Mouse (Mus musculus): ENCODE data around the gene Plce1. TPM values are rescaled to one million over a fixed set of nuclear protein-coding genes. Genes with fewer than 3 reads are reported as not detected.
A peak's percentile ranks its signal among the peaks of the same experiment; 100 is the strongest.

Plce1 gene
- polyA plus RNA-seq, 1 experiment from 2014 or later: 3.4 TPM

- H3K9ac ChIP-seq (replicated peaks; ENCODE audit: low read length): no peak overlapping the region
- no peaks in the 10 kb centered on the region for H3K27me3 ChIP-seq (ENCODE audit: control insufficient read depth, insufficient read depth, low read length)
- ATAC-seq (replicated peaks; ENCODE audit: insufficient number of reproducible peaks, low FRiP score, low TSS enrichment, low read depth) (no peak), DNase-seq (ENCODE audit: low spot score) (no peak)
- H3K4me1 ChIP-seq (ENCODE audit: control insufficient read depth, insufficient read depth, low read length): no peaks in the 10 kb centered on the region
- H3K9me3 ChIP-seq (replicated peaks; ENCODE audit: control insufficient read depth, low read length): no peaks in the 10 kb centered on the region
- no peak overlapping the region for H3K27ac ChIP-seq (replicated peaks; ENCODE audit: low read depth, low read length)
- no peak overlapping the region for H3K4me3 ChIP-seq (ENCODE audit: low read depth, low read length)
- no peak overlapping the region for H3K4me2 ChIP-seq (ENCODE audit: low read depth, low read length)
- no peaks in the 10 kb centered on the region for H3K36me3 ChIP-seq (replicated peaks; ENCODE audit: control insufficient read depth, insufficient read depth, low read depth, low read length)
- 88% methylated on average over 7 of the region's 7 CpGs for WGBS
These were observed 25.2 kb downstream of the Plce1 start for GRCm38 (mm10) chr19:38506131-38506530.

GRCm38 (mm10) chr19:38507251-38507965 is 26.5 kb downstream of the Plce1 start:
- WGBS: 69% methylated on average over 12 of the region's 12 CpGs
- H3K4me3 ChIP-seq (ENCODE audit: low read depth, low read length): no peak overlapping the region
- H3K9me3 ChIP-seq (replicated peaks; ENCODE audit: control insufficient read depth, low read length): no peaks in the 10 kb centered on the region
- H3K27me3 ChIP-seq (ENCODE audit: control insufficient read depth, insufficient read depth, low read length): no peaks in the 10 kb centered on the region
- H3K36me3 ChIP-seq (replicated peaks; ENCODE audit: control insufficient read depth, insufficient read depth, low read depth, low read length): no peaks in the 10 kb centered on the region
- no peak overlapping the region for H3K9ac ChIP-seq (replicated peaks; ENCODE audit: low read length)
- H3K4me2 ChIP-seq (ENCODE audit: low read depth, low read length): no peak overlapping the region
- peak; percentile 45 for DNase-seq (ENCODE audit: low spot score)
- no peak overlapping the region for H3K27ac ChIP-seq (replicated peaks; ENCODE audit: low read depth, low read length)
- no peaks in the 10 kb centered on the region for H3K4me1 ChIP-seq (ENCODE audit: control insufficient read depth, insufficient read depth, low read length)
- 0 out of 2 replicates have a peak, but pooled peaks have one; percentile 52 for ATAC-seq (replicated peaks; ENCODE audit: insufficient number of reproducible peaks, low FRiP score, low TSS enrichment, low read depth)

- no peak overlapping the region for H3K9ac ChIP-seq (replicated peaks; ENCODE audit: low read length)
- 71% methylated on average over 9 of the region's 9 CpGs for WGBS
- H3K4me2 ChIP-seq (ENCODE audit: low read depth, low read length): no peak overlapping the region
- no peaks in the 10 kb centered on the region for H3K36me3 ChIP-seq (replicated peaks; ENCODE audit: control insufficient read depth, insufficient read depth, low read depth, low read length)
- H3K9me3 ChIP-seq (replicated peaks; ENCODE audit: control insufficient read depth, low read length): no peaks in the 10 kb centered on the region
- H3K27ac ChIP-seq (replicated peaks; ENCODE audit: low read depth, low read length): no peak overlapping the region
- ATAC-seq (replicated peaks; ENCODE audit: insufficient number of reproducible peaks, low FRiP score, low TSS enrichment, low read depth) (no peak), DNase-seq (ENCODE audit: low spot score) (no peak)
- no peak overlapping the region for H3K4me3 ChIP-seq (ENCODE audit: low read depth, low read length)
- no peaks in the 10 kb centered on the region for H3K4me1 ChIP-seq (ENCODE audit: control insufficient read depth, insufficient read depth, low read length)
- H3K27me3 ChIP-seq (ENCODE audit: control insufficient read depth, insufficient read depth, low read length): no peaks in the 10 kb centered on the region
These were observed 27.2 kb downstream of the Plce1 start for GRCm38 (mm10) chr19:38507966-38508625.

- DNase-seq (ENCODE audit: low spot score) (no peak), ATAC-seq (replicated peaks; ENCODE audit: insufficient number of reproducible peaks, low FRiP score, low TSS enrichment, low read depth) (no peak)
- Histone ChIP-seq H3K9ac (replicated peaks; ENCODE audit: low read length) (no peak overlapping the region), H3K4me3 (ENCODE audit: low read depth, low read length) (no peak overlapping the region), H3K27me3 (ENCODE audit: control insufficient read depth, insufficient read depth, low read length) (no peaks in the 10 kb centered on the region), H3K4me1 (ENCODE audit: control insufficient read depth, insufficient read depth, low read length) (no peaks in the 10 kb centered on the region), H3K4me2 (ENCODE audit: low read depth, low read length) (no peak overlapping the region), H3K9me3 (replicated peaks; ENCODE audit: control insufficient read depth, low read length) (no peaks in the 10 kb centered on the region), H3K27ac (replicated peaks; ENCODE audit: low read depth, low read length) (no peak overlapping the region), H3K36me3 (replicated peaks; ENCODE audit: control insufficient read depth, insufficient read depth, low read depth, low read length) (no peaks in the 10 kb centered on the region)
- 89% methylated on average over 4 of the region's 5 CpGs for WGBS
These were observed 33.7 kb downstream of the Plce1 start for GRCm38 (mm10) chr19:38514417-38515184.

- DNase-seq (ENCODE audit: low spot score): no peak
- WGBS: 16% methylated on average over 3 of the region's 3 CpGs
These were observed 45.9 kb downstream of the Plce1 start for GRCm38 (mm10) chr19:38526855-38527254.

GRCm38 (mm10) chr19:38527475-38527874 is 46.6 kb downstream of the Plce1 start:
- 49% methylated on average over 3 of the region's 3 CpGs for WGBS
- H3K27ac ChIP-seq (replicated peaks; ENCODE audit: low read depth, low read length): no peak overlapping the region
- H3K4me1 ChIP-seq (ENCODE audit: control insufficient read depth, insufficient read depth, low read length): no peaks in the 10 kb centered on the region
- no peaks in the 10 kb centered on the region for H3K9me3 ChIP-seq (replicated peaks; ENCODE audit: control insufficient read depth, low read length)
- no peaks in the 10 kb centered on the region for H3K36me3 ChIP-seq (replicated peaks; ENCODE audit: control insufficient read depth, insufficient read depth, low read depth, low read length)
- no peak for ATAC-seq (replicated peaks; ENCODE audit: insufficient number of reproducible peaks, low FRiP score, low TSS enrichment, low read depth)
- DNase-seq (ENCODE audit: low spot score): no peak
- no peak overlapping the region for H3K4me2 ChIP-seq (ENCODE audit: low read depth, low read length)
- H3K27me3 ChIP-seq (ENCODE audit: control insufficient read depth, insufficient read depth, low read length): no peaks in the 10 kb centered on the region
- H3K4me3 ChIP-seq (ENCODE audit: low read depth, low read length): no peak overlapping the region
- H3K9ac ChIP-seq (replicated peaks; ENCODE audit: low read length): no peak overlapping the region

More at GRCm38 (mm10) chr19:38526855-38527254, 45.9 kb downstream of the Plce1 start:
- no peak for ATAC-seq (replicated peaks; ENCODE audit: insufficient number of reproducible peaks, low FRiP score, low TSS enrichment, low read depth)
- Histone ChIP-seq H3K9me3 (replicated peaks; ENCODE audit: control insufficient read depth, low read length) (no peaks in the 10 kb centered on the region), H3K27ac (replicated peaks; ENCODE audit: low read depth, low read length) (no peak overlapping the region), H3K4me1 (ENCODE audit: control insufficient read depth, insufficient read depth, low read length) (no peaks in the 10 kb centered on the region), H3K9ac (replicated peaks; ENCODE audit: low read length) (no peak overlapping the region), H3K4me3 (ENCODE audit: low read depth, low read length) (no peak overlapping the region), H3K27me3 (ENCODE audit: control insufficient read depth, insufficient read depth, low read length) (no peaks in the 10 kb centered on the region), H3K36me3 (replicated peaks; ENCODE audit: control insufficient read depth, insufficient read depth, low read depth, low read length) (no peaks in the 10 kb centered on the region), H3K4me2 (ENCODE audit: low read depth, low read length) (no peak overlapping the region)

- DNase-seq (ENCODE audit: low spot score) (no peak), ATAC-seq (replicated peaks; ENCODE audit: insufficient number of reproducible peaks, low FRiP score, low TSS enrichment, low read depth) (no peak)
- Histone ChIP-seq H3K27me3 (ENCODE audit: control insufficient read depth, insufficient read depth, low read length) (no peaks in the 10 kb centered on the region), H3K4me3 (ENCODE audit: low read depth, low read length) (no peak overlapping the region), H3K4me1 (ENCODE audit: control insufficient read depth, insufficient read depth, low read length) (no peaks in the 10 kb centered on the region), H3K9me3 (replicated peaks; ENCODE audit: control insufficient read depth, low read length) (no peaks in the 10 kb centered on the region), H3K27ac (replicated peaks; ENCODE audit: low read depth, low read length) (no peak overlapping the region), H3K36me3 (replicated peaks; ENCODE audit: control insufficient read depth, insufficient read depth, low read depth, low read length) (no peaks in the 10 kb centered on the region), H3K9ac (replicated peaks; ENCODE audit: low read length) (no peak overlapping the region), H3K4me2 (ENCODE audit: low read depth, low read length) (no peak overlapping the region)
- WGBS: 95% methylated on average over 5 of the region's 5 CpGs
These were observed 52.3 kb downstream of the Plce1 start for GRCm38 (mm10) chr19:38533230-38533629.

GRCm38 (mm10) chr19:38539338-38539737 is 58.4 kb downstream of the Plce1 start:
- no peak overlapping the region for H3K9ac ChIP-seq (replicated peaks; ENCODE audit: low read length)
- DNase-seq (ENCODE audit: low spot score) (no peak), ATAC-seq (replicated peaks; ENCODE audit: insufficient number of reproducible peaks, low FRiP score, low TSS enrichment, low read depth) (no peak)
- 65% methylated on average over 3 of the region's 3 CpGs for WGBS
- no peak overlapping the region for H3K27ac ChIP-seq (replicated peaks; ENCODE audit: low read depth, low read length)
- H3K4me1 ChIP-seq (ENCODE audit: control insufficient read depth, insufficient read depth, low read length): no peaks in the 10 kb centered on the region
- H3K4me2 ChIP-seq (ENCODE audit: low read depth, low read length): no peak overlapping the region
- no peaks in the 10 kb centered on the region for H3K9me3 ChIP-seq (replicated peaks; ENCODE audit: control insufficient read depth, low read length)
- no peaks in the 10 kb centered on the region for H3K27me3 ChIP-seq (ENCODE audit: control insufficient read depth, insufficient read depth, low read length)
- H3K4me3 ChIP-seq (ENCODE audit: low read depth, low read length): no peak overlapping the region
- H3K36me3 ChIP-seq (replicated peaks; ENCODE audit: control insufficient read depth, insufficient read depth, low read depth, low read length): no peaks in the 10 kb centered on the region

All from embryonic facial prominence, embryonic 11.5 days (tissue).